Mouse (Mus musculus) liver, adult 2 months (tissue): ENCODE measurements around the gene Klhl35.

Experiments used
- CTCF ChIP-seq: fragments of 200-500 bp; IDR thresholded peaks from 2 replicates; pipeline ENCODE4 v1.5.1; 2011; ENCODE audit warnings: low read depth, low read length, control low read depth
- POLR2A ChIP-seq: fragments of 200-500 bp; IDR thresholded peaks from 2 replicates; pipeline ENCODE4 v1.6.1; 2011; ENCODE audit warnings: low read length, control low read depth; ENCODE audit not compliant: insufficient read depth; ENCODE audit errors: extremely low read depth

- TF ChIP-seq CTCF, result no peak
- no peak for TF ChIP-seq POLR2A
Measured at GRCm38 (mm10) chr7:99449751-99450150, 16.1 kb upstream of the Klhl35 start.
